Mouse (Mus musculus) 3134 (cell line): ENCODE results near the gene Pitpna.
A peak's percentile ranks its signal among the peaks of the same experiment; 100 is the strongest.

Experiments
- DNase-seq: peaks from one replicate; pipeline ENCODE4 v3.0.0-alpha.2; 2011; ENCODE audit warnings: low spot score; ENCODE audit not compliant: insufficient read length; ENCODE audit errors: extremely low read depth

The Pitpna gene

GRCm38 (mm10) chr11:75563851-75564548, 23.9 kb upstream of the Pitpna start:
- peak; percentile 72 for DNase-seq

DNA sequence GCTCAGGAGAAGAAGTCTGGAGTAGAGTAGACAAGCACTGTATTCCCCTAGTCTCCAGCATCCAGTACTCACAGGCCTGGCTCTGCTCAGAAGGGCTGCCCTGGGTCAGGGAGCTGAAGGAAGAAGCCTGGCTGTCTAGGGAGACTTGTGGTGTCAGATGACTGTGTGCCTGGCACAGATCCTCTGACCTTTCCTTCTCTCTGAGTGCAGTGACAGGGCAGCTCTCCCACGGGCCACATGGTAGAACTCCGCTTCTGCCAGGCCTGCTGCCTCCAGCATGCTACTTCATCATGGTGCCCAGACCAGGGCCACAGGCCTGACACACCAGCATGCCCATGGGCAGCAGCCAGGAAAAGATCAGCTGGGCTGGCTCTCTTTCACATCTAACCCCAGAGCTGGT, 22.0 kb upstream of the Pitpna start:
- DNase-seq, result peak; percentile 79

GRCm38 (mm10) chr11:75566276-75567196, 21.4 kb upstream of the Pitpna start:
- DNase-seq, result no peak

DNA sequence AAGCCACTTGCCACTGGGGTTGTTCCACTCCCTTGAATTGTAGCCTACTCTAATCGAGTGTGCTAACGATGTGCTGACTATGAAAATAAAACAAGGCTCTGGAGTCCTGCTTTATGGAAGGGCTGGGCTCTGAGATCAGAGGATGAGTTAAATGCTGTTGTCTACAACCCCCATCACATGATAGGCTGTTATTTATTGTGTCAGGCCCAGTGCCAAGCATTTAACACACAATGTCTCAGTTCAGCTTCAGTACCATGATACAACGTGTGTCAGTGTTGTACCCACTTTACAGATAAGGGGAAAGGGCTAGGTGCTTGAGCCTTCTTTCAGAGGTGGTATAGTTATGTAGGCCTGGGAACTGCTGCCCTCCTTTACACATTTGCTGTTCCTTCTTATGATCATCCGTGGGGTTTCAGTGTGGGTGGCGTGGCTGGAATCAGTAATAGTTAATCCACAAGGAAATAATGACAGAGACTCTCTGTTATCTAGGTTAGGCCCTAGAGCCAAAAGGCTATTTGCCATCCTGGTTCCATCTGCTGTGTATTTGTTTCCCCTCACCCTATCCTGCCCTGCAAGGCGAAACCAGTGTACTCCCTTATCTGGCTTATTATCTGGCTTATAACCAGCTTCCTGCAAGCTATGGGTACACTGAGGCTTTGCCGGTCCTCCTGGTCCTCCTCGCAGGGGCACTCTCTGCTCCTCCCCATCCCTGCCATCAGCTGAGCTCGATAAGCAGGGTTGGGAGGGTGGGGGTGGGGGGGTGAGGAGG, 20.4 kb upstream of the Pitpna start:
- no peak for DNase-seq

DNA sequence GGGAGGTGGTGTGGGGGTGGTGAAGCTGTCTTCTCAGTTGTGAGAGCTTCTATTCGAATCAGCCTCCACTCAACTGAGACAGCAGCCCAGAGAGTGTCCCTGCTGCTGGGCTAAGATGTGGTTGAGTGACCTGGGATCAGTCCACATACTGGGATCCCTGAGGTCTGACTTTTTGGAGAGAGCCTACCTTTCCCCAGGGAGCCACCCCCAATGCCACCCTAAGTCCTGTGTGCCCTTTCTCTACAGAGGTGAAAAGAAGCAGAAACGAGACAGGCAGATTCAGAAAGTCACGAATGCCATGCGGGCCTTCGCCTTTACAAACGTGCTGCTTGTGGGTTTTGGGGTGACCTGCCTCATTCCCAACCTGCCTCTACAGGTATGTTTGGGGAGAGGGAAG, 19.8 kb upstream of the Pitpna start:
- no peak for DNase-seq

GRCm38 (mm10) chr11:75568962-75569361, 18.9 kb upstream of the Pitpna start:
- no peak for DNase-seq

- peak; percentile 69 for DNase-seq
Measured at GRCm38 (mm10) chr11:75570375-75571125, 17.3 kb upstream of the Pitpna start.

DNA sequence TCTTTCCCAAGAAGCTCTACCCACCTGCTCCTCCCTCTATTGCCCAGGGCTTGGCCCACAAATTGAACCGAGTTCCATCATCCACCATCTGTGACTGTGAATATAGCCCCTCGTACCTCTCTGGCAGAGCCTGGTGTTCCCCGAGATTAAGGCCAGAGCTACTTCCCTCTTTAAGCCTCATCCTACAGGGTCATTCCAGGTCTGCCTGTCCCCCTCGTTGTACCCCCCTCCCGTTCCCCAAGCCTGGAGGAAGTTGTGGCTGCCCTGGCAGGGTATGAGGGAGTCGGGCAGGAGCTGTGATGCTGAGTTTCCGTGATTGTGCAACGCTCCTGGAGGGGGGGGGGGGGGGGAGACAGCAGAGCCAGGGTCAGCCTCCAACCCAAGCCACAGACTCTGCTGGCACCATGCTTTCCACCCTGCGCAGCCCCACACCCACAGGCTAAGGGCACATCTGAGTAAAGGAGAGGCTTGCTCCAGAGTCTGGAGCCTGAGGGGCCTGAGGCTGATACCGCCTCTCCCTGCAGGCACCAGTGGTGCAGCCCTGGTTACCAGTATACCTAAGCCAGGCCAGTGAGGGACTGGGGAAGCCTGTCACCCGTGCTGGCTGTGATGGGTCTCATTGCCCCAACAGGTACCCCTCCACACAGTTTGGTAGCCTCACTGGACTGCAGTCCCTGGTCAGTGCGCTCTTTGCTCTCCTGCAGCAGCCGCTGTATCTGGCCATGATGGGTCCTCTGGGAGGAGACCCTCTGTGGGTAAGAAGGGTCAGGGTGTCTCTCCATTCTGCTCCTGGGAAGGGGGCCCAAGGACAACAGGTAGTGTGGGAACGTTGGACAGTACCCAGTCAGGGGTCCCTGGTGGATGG, 16.5 kb upstream of the Pitpna start:
- peak; percentile 84 for DNase-seq

- no peak for DNase-seq
Measured at GRCm38 (mm10) chr11:75572301-75572791, 15.6 kb upstream of the Pitpna start.

- DNase-seq, result peak; percentile 57
Measured at GRCm38 (mm10) chr11:75572854-75573650, 14.8 kb upstream of the Pitpna start.

GRCm38 (mm10) chr11:75574378-75575123, 13.3 kb upstream of the Pitpna start:
- DNase-seq, result no peak

DNA sequence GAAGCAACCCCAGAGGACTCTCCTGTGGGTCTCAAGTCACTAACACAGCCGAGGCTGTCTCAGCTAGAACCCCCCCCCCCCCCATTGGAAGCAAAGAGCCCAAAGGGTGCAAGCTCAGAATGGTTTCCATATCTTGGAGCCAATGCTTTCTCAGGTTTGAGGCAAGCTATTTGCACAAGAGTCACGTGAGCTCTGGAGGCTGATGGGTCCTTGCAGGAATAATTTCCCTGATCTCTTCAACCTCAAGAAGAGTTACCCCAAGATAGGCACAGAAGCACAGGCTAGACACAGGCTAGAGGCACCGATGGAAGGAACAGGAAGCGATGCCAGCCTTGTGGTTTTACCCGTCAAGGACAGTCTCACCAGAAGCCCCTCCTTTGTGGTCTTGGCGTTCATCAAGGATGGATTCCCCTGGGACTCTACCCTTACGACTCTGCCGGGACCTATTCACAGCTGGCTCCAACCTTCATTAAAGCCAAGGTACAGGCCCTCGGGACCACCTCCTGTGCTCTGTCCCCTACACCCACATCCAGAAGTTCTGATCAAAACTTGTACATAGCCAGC, 12.3 kb upstream of the Pitpna start:
- no peak for DNase-seq

- DNase-seq, result no peak
Measured at GRCm38 (mm10) chr11:75578609-75579008, 9.3 kb upstream of the Pitpna start.

DNA sequence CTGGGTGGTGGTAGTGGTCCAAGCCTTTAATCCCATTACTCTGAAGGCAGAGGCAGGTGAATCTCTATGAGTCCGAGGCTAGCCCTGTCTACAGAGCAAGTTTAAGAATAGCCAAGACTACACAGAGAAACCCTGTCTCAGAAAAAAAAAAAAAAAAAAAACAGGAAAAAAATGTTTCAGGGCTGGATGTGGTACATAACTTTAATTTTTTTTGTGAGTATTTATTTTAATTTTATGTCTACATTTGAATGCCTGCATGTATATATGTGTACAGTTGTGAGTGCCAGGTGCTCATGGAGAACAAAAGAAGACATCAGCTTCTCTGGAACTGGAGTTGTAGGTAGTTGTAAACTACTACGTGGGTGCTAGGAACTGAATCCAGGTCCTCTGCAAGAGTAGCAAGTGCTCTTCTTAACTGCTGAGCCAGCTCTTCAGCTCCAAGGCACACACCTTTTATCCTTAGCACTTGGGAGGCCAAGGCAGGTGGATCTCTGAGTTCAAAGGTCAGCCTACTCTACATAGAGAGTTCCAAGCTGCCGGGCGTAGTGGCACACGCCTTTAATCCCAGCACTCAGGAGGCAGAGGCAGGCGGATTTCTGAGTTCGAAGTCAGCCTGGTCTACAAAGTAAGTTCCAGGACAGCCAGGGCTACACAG, 6.3 kb upstream of the Pitpna start:
- DNase-seq, result no peak

- DNase-seq, result no peak
Measured at GRCm38 (mm10) chr11:75583521-75583920, 4.4 kb upstream of the Pitpna start.

DNA sequence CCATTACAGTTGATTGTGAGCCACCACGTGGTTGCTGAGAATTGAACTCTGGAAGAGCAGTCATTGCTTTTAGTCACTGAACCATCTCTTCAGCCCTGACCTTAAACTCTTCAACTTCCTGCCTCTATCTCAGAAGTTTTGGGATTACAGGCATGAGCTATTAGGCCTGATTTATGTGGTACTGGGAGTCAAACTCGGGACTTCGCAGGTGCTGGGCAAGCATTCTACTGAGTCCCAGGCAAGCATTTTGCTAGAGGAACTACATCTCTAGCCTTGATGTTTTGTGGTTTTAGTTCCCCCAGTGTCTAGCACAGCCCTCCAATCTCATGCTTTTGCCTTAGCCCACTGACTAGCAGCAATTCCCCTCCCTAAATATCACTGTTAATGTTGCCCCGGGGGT, 2.8 kb upstream of the Pitpna start:
- DNase-seq, result no peak

- no peak for DNase-seq
Measured at GRCm38 (mm10) chr11:75585978-75586377, 1.9 kb upstream of the Pitpna start.
